Mouse (Mus musculus): ENCODE results near the gene Ercc6l2.
"Not testable (repeated sequence)": the region's sequence is repeated elsewhere in the genome, so short reads cannot be mapped to it uniquely, and the experiment has no call there.

The Ercc6l2 gene

DNA sequence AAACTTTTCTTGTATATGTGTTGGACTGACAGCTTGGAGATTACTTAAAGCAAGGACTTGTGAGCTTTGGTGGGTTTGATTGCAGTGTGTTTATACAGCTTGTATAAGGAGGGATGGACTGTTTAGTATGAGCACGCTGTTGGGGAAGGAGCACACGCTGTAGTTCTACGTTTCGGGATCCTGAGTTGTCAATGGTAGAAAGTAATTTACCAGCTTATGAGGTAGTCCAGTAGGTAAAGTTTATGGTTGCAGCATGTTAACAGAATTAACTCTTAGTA, 64.8 kb downstream of the Ercc6l2 start:
- no peak for DNase-seq (ENCODE audit: low spot score in 2 of 2)

DNA sequence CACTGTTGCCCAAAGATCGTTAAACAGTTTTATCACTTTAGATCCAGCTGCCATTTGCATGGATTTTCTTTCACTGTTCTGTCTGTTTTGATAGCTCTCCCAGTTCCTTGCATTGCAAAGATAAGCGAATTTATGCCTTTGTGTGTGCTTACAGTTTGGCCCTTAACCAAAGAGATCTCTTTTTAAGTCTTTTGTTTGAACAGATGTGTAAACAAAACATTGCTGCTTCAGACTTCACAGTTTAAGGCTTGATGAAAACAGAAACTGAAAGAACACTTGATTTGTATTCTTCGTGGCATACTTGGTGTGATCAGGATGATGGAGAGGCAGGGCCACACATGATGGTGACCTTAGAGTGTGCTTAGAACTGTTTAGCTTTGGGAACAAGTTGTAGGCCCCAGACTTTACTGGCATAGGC, 70.5 kb downstream of the Ercc6l2 start:
- no peak for DNase-seq (ENCODE audit: low spot score in 2 of 2)

DNA sequence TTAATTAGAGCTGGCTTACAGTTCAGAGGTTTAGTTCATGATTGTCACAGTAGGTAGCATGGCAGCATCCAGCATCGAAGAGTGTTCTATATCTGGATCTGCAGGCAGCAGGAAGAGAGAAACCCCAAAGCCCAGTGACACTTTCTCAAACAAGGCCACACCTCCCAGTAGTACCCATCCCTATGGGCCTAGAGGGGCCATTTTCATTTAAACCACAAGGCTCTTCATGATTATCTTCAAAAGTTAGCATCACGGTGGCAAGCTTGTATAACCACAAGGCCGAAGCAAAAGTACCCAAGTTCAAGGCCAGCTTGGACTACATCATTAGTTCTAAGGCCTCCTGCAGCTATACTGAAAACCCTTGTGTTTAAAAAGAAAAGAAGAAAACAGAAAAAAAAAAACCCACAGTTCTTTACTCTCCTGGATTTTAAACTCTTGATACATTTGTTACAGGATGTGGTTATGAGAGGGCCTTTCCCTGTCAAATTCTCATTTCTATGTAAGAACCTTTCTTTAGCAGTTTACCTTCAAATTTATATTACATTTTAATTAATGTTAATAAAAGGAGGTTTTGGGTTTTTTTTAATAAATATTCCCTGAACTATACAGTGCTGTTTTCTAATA, 71.5 kb downstream of the Ercc6l2 start:
- DNase-seq (ENCODE audit: low spot score in 2 of 2) = no peak

DNA sequence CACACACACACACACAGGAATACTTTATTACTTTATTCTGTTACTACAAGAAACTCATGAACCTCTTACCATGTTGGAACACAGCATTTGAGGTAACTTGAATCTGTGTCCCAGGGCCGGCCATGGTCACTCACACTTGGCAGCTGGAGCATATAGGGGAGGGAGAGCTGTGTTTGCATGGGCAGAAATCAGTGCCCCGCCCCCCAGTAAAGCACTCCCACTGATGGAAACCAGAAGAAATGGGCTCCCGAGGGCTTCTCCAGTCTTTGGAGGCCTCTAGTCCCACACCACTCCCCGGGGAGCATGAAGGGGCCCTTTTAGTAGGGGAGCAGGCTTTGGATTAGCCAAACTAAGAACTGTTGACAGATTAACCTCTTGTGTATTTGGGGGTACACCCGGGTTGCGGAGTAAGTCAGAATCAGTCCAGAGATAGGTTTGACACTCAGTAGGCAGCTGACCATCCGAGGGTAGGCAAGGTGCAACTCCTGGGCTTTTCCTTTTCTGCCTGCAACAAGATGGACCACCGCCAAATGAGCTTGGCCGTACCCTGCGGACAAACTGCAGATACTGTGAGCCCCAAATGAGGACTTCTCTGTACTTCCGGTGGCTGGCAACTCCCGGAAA, 85.8 kb downstream of the Ercc6l2 start:
- no peak for DNase-seq (ENCODE audit: low spot score in 2 of 2)

DNA sequence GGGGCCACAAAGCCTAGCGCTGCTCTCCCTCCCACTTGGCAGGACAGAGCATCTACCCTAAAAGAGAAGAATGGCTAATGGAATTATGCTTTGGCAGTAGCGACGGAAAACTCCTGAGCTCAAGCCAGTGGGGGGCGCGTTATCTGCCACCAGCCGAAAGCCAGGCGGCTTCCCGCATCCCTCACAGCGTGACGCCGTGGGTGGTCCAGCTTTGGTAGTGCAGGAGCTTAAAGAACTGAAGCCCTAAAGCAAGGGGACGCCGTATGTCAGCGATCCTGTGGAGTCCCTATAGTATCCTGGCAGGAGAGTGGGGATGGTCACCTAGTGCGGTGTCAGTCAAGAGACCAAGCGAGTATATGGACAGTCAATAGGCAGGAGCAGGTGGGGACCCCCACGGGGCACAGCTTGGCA, 86.3 kb downstream of the Ercc6l2 start:
- DNase-seq (ENCODE audit: low spot score in 2 of 2) = peak; percentile 10 to 43

DNA sequence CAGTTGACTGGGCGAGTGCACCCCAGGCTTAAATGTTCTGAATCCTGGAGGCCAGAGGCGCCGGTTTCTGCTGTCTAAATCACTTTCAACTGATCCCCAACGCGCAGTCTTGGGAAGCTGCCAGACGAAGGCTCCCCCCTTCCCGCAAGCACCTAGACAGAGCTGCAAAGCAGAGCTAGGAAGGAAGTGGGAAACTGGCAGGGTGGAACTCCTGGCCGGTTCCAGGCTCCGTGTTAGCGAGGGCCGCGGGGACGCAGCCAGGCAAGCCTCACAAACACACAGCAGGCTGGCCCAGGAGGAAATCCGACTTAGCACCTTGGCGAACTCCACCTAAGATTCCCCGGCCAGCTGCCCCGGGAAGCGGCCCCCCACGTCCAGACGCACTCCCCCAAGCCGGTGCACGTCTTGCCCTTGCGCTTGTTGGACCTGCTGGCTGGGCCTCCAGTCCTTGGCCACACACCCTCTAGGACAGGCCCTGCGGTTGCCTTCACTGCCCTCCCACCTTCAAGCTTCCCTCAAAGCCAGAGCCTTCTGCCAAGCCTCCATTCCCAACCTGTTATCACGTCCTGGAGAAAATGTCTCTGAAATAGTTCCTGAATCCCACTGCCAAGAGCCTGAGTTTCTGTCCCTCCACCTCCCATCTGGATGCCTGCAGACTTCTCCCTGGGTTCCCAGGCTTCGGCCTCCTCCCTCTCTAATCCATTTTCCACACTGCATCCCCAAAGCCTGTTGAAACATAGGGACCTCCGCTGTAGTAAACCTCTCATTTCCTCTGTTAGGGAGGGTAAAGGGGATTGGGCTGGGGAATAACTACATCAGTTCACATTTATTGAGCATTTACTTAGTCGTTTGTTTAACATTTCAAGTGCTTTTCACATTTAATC, 86.9 kb downstream of the Ercc6l2 start:
- DNase-seq (ENCODE audit: low spot score in 2 of 2) = no peak

DNA sequence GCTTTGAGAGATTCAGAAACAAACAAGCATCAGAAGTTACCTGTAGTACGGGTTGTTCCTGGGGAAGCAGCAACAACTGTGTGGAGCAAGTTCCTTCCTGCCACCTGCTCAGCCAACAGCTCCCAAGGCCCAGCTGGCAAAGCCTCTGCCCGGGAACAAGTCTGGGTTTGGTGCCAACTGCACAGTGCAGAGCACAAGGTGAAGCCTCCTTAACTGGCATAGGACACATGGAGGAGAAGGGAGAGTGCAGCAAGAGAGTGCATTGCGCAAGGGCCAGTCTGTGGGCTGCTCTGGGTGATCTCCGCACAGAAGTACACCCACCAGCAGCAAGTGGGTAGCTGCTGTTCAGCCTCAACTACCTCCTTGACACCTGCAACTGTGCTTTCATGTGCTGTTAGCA, 91.5 kb downstream of the Ercc6l2 start:
- no peak for DNase-seq (ENCODE audit: low spot score in 2 of 2)

DNA sequence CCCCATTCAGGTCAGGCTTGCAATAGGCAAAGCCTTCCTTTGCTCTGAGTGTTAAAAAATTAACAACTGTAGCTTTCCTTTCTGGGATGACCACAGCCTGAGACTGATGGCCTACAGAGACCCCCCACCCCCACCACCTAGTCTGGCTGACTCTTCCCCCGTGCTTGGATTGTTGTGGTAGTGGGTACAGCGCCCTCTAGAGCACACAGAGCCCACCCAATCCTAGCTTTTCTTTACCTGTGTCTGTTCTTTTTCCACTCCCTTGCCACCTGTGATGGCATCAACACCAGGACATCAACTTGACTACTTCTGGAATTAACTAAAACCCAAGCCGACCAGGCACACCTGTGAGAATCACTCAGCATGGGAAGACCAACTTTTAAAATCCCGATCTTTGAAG, 92.4 kb downstream of the Ercc6l2 start:
- no peak for DNase-seq (ENCODE audit: low spot score in 2 of 2)

DNA sequence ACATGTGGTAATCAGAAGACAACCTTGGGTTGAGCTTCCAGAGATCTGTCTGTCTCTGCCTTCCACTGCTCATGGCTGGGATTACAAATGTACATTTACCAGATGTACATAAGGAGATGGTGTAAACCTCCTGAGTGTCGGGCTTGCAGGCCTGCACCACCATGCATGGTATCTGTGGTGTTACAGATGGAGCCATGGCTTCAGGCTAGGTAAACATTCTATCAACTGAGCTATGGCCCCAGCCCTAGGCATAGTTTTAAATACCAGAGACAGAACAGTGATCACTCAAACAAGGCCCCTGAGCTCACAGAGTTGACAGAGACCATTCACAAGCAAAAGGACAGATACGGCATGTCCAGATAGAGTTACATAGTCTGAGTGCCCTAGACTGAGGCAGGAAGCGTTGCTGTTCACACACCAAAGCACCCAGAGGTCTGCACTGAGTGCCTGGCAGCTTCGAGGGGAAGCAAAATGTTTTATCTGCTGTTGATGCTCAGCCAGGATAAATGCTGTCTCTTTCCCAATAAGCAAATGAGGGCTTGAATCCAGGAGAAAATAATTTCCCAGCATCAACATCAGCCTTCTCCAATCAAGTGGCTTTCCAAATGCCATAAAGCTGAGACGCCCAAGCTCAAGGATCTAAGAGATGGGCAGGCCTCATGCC, 95.2 kb downstream of the Ercc6l2 start:
- no peak for DNase-seq (ENCODE audit: low spot score in 2 of 2)

DNA sequence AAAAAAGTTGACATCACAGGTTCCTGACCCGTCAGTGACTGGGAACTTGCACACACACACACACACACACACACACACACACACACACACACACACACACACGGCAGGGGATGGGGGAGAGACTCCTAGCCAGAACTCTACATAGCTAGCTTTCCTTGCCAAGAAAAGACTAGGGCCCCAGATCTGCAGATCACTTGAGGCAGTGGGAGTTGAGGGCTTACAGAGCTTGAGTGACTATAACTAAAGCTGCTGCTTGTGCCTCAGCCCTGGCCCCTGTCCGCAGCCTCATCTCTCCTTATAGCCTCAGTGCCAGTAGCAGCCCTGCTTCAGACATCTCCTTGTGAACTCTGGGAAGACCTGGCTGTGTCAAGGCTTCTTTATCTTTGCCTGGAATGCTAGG, 96.6 kb downstream of the Ercc6l2 start:
- DNase-seq (ENCODE audit: low spot score in 2 of 2) = no peak

DNA sequence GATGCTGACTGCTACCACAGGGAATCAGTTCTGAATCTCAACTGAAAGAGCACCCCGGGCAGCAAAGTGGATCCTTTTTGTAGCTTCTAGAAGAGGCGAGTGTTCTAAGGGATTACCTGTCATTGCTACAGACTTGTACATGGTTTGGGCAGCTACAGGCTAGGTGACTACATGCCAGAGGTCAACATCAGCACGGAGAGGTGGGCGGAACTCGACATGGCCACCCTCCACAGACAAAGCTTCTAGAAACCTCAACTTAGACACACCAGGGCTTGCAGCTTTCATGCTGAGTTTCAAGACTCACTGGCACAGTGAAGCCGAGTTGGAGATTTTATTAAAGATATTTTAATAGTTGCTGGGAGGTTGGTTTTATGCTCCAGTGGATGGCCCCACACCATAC, 98.1 kb downstream of the Ercc6l2 start:
- no peak for DNase-seq (ENCODE audit: low spot score in 2 of 2)

DNA sequence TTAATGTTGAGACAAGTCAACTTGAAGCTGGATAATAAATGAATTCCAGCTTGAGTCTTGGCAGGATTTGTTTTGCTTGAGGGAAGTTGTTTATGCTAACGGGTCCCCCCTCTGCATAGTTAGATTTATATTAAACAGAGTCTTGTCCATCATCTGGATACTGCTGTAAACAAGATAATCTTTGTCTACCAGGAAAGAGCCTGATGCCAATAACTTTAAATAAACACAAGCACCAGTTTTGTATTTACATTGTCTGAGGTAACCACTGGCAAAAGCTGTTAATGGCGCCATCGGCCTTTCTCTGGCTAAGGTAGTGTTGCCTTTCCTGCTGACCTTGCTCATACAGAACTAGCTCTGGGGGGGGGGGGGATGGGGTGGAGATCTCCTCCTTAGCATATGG, 100.1 kb downstream of the Ercc6l2 start:
- DNase-seq (ENCODE audit: low spot score in 2 of 2) = no peak

DNA sequence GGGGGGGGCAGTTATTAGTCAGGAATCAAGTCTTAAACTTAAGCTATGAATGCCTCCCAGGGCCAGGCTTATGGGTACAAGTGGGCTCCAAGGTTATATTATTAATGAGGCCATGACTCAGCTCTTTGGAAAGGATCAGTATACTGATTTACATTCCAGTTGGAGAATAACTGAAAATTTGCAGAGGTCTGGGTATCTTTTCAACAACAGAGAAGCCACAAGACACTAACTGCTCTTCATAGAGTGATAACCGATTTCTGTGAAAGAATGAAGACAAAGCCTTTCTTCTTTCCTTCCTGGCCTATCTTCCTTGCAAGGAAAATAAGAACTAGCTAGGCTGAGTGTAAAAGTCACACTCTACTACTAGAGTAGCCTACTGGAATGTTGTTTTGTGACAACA, 100.6 kb downstream of the Ercc6l2 start:
- DNase-seq (ENCODE audit: low spot score in 2 of 2) = no peak

DNA sequence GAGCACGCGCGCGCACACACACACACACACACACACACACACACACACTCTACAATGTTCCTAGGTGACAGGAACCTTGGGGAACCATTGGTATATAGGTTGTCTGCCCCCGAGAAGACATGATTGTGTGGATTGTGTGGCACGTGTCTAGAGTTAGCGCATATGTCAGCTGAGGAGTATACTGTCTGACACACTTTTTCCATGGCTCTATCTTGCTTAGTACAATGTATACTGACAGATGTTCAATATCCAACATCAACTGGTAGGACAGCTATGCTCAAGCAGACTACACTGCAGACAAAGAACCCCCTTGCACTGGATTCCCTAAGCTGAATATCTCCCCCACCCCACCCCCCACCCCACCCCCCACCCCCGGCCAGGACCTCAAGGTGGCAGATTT, 101.5 kb downstream of the Ercc6l2 start:
- no peak for DNase-seq (ENCODE audit: low spot score in 2 of 2)

DNA sequence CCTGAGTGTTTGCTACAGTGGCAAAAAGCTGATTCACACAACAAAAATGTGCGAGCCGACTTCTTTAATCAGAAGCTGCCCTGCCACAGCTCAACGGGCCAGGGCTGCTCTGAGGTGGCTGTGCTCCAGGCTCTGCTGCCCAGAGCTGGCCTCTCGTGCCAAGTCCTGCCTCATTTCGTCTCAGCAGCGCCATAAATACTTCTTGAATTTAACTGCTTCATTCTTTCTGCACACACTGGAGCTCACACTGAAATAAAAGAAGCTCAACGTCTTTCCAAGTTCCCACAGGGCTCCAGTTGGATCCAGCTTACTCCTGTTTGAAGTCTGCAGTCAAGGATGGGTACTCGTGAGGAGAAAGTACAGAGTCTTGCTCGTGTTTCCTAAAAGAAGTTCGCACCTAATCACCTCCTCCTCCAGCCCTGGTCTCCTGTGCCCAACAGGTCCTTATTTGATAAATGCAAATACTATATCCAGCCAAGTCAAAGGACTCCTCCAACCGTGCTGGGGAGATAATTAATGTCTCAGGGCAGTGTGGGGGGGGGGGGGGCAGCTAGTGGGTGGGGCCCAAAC, 102.2 kb downstream of the Ercc6l2 start:
- DNase-seq (ENCODE audit: low spot score in 2 of 2) = no peak

DNA sequence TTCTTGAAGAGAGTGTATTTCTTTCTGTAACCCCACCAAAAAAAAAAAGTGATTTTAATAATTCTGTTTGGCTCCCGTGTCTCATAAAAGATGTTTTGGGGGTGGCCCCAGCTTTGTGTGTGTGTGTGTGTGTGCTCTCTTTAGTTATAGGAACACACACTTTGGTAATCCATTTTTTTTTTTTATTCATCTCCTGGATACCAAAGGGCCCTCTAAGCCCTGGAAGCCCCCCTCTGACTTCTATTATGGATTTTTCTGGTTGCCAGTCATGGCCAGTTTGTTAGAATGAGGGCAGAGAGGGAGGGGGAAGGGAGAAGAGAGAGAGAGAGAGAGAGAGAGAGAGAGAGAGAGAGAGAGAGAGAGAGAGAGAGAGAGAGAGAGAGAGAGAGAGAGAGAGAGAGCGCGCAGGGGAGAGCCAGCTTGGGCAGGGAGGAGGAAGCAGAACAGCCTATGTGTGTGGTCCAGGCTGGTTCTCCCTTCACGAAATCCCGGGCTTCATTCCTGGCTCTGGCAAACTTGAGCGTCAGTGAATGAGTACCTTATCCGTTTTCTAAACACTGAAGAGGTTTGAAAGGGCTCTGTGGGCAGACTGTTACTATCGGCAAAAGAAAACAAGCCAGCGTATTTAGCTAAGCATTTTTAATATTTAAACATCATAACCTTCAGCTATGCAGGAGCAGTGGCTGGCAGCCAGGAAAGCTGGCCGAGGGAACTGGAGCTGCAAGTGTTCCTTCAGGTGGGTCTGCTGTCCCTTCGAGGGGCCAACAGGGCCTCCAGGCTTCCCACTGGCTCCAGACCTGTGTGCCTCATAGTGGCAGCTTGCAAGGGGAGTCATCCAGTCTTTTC, 103.0 kb downstream of the Ercc6l2 start:
- DNase-seq (ENCODE audit: low spot score in 2 of 2) = no peak

DNA sequence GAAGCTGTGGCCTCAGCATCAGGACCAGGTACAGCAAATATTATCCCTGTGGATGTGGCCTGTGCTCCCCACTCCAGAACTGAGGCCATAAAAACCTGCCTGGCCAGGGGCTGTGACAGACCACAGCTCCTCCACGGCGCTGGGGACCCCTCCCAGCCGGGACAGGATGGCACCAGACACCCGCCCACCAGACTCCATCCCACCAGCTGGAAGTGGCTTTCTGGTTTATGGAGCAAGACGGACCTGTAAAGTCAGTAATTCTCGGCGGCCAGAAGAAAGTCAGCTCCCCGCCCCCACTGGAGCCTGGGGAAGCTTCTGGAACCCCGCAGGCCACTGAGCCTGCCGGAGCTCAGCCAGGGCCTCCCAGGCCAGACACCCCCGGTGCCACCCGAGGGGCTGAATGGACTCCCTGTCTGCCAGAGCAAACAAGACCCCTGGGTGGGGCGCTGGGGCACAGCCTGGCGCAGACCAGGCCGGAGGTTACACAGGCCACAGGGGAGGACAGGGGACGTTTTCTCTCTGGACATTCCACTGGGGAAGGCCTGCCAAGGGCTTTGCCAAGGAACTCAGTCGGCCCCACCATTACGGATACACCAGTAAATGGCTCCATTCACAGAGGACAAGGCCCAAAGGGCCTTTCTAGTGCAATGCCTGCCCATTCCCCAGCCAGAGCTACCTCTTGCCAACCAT, 103.8 kb downstream of the Ercc6l2 start:
- no peak for DNase-seq (ENCODE audit: low spot score in 2 of 2)

DNA sequence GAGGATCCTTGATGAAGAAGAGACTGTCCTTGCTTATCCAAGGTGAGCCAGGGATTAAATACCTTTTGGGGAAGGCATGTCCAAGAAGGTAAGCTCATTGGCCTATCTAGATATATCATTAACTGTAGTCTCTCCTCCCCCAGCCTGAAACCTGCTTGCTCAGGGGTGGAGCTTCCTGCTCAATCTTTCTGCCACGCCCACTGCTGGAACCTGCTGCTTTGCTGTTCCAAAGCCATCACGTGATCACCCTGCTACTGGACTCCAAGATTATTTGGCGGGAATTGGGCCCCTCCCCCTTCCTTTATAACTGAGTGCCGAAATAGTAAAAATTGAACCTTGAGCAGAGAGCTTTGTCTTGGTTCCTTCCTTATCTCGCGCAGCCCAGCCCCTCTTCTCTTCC, 109.0 kb downstream of the Ercc6l2 start:
- not testable (repeated sequence) for DNase-seq (ENCODE audit: low spot score in 2 of 2)

DNA sequence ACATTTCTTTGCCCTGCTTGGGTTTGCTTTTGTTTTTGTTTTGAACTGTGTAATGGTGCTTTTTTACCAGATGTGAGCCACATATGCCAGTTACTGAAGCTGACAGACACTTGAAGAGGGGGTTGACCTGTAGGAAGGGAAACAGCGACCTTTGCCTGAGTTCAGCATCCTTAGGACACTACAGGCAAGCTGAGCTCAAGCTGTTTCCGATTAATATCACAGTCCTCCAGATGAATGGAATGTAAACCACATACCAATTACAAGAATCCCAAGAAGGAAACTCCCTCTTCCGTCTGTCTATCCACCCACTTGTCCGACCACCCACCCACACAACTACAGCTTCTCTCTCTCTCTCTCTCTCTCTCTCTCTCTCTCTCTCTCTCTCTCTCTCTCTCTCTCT, 112.3 kb downstream of the Ercc6l2 start:
- no peak for DNase-seq (ENCODE audit: low spot score in 2 of 2)

DNA sequence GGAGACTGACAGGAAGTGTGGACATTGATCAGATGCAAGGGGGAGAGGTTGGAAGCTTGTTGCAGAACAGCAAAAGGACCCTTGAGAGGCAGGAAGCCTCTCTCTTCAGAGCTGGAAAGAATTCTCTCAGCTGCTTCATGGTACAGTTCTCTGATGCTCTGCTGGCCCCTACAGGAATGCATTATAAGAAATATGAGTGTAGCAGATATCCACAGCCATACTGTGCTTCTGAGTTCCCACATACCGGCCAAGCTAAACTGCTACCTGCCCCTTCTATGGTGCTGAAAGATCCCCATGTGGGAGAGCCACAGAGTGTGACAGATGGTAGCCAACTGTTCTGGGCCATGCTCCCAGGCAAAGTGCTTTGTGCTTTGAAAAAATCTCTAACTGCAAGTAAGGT, 114.3 kb downstream of the Ercc6l2 start:
- DNase-seq (ENCODE audit: low spot score in 2 of 2) = no peak

Data from spleen, postnatal 10 days (tissue).